Mouse (Mus musculus): Measurements from ENCODE around the gene Bach1.

Bach1 gene

GRCm38 (mm10) chr16:87698692-87699305, at the start of gene Bach1:
Bach1 (plus strand) TSS chr16:87698945.
- DNase-seq (ENCODE audit: low spot score in 2 of 2), result peak; percentile 82 to 85

GRCm38 (mm10) chr16:87652344-87652743, 46.4 kb upstream of the Bach1 start:
- DNase-seq (ENCODE audit: low spot score in 2 of 2), result no peak

GRCm38 (mm10) chr16:87652924-87653323, 45.8 kb upstream of the Bach1 start:
- no peak for DNase-seq (ENCODE audit: low spot score in 2 of 2)

GRCm38 (mm10) chr16:87654016-87654575, 44.6 kb upstream of the Bach1 start:
- DNase-seq (ENCODE audit: low spot score in 2 of 2), result no peak

GRCm38 (mm10) chr16:87655005-87655404, 43.7 kb upstream of the Bach1 start:
- DNase-seq (ENCODE audit: low spot score in 2 of 2), result no peak

GRCm38 (mm10) chr16:87655579-87655978, 43.2 kb upstream of the Bach1 start:
- no peak for DNase-seq (ENCODE audit: low spot score in 2 of 2)

- DNase-seq (ENCODE audit: low spot score in 2 of 2), result no peak
Observed at GRCm38 (mm10) chr16:87656771-87657170, 42.0 kb upstream of the Bach1 start.

- no peak for DNase-seq (ENCODE audit: low spot score in 2 of 2)
Observed at GRCm38 (mm10) chr16:87657291-87657690, 41.5 kb upstream of the Bach1 start.

- DNase-seq (ENCODE audit: low spot score in 2 of 2), result no peak
Observed at GRCm38 (mm10) chr16:87661024-87661471, 37.7 kb upstream of the Bach1 start.

GRCm38 (mm10) chr16:87661636-87662035, 37.1 kb upstream of the Bach1 start:
- DNase-seq (ENCODE audit: low spot score in 2 of 2), result no peak

GRCm38 (mm10) chr16:87662528-87662927, 36.2 kb upstream of the Bach1 start:
- no peak for DNase-seq (ENCODE audit: low spot score in 2 of 2)

- DNase-seq (ENCODE audit: low spot score in 2 of 2), result no peak
Observed at GRCm38 (mm10) chr16:87663890-87664289, 34.9 kb upstream of the Bach1 start.

GRCm38 (mm10) chr16:87665246-87665645, 33.5 kb upstream of the Bach1 start:
- peak in 1 of 2 experiments; percentile 23 for DNase-seq (ENCODE audit: low spot score in 2 of 2)

- DNase-seq (ENCODE audit: low spot score in 2 of 2), result no peak
Observed at GRCm38 (mm10) chr16:87665752-87666619, 32.8 kb upstream of the Bach1 start.

- DNase-seq (ENCODE audit: low spot score in 2 of 2), result no peak
Observed at GRCm38 (mm10) chr16:87666620-87667004, 32.1 kb upstream of the Bach1 start.

- DNase-seq (ENCODE audit: low spot score in 2 of 2), result no peak
Observed at GRCm38 (mm10) chr16:87668002-87668401, 30.7 kb upstream of the Bach1 start.

- no peak for DNase-seq (ENCODE audit: low spot score in 2 of 2)
Observed at GRCm38 (mm10) chr16:87670091-87670820, 28.5 kb upstream of the Bach1 start.

GRCm38 (mm10) chr16:87670821-87671165, 28.0 kb upstream of the Bach1 start:
- DNase-seq (ENCODE audit: low spot score in 2 of 2), result no peak

- DNase-seq (ENCODE audit: low spot score in 2 of 2), result no peak
Observed at GRCm38 (mm10) chr16:87671336-87671735, 27.4 kb upstream of the Bach1 start.

GRCm38 (mm10) chr16:87673155-87673554, 25.6 kb upstream of the Bach1 start:
- no peak for DNase-seq (ENCODE audit: low spot score in 2 of 2)

- DNase-seq (ENCODE audit: low spot score in 2 of 2), result no peak
Observed at GRCm38 (mm10) chr16:87676182-87676581, 22.6 kb upstream of the Bach1 start.

GRCm38 (mm10) chr16:87678667-87679066, 20.1 kb upstream of the Bach1 start:
- DNase-seq (ENCODE audit: low spot score in 2 of 2), result no peak

Data from right cerebral cortex, adult 2 months (tissue).